10 mouse cellular contexts compared by ENCODE assay signal in the genomic region with DNA sequence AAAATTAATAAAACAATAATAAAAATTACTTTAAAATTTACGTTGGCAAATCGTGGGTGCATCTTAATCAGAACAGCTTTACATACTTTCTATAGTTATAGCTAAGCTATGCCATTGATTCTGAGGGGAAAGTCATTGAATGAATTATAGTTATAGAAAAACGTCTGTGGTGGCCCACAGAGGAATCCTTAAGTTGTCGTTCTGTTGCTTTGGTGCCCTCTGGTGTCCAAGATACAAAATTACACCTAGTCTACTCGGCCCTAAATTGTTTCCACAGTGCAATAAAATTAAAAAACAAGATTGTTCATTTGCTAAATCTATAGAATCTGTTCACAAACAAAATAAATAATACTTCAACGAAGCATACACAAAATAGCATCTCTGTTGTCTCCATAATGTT. TPM values are rescaled to one million over a fixed set of nuclear protein-coding genes. Genes with fewer than 3 reads are reported as not detected.
DNase-seq lines count a peak whose midpoint lies in the region; ATAC-seq lines count a peak whose summit lies in the region.
"Had no signal": no experiment of that assay in that cellular context is flagged by ENCODE, and none has a peak within 500 bp of the region (broad histone marks: within the 10 kb centered on the region; RNA-seq: fewer than 3 reads in every experiment).

No protein-coding gene starts in this region.

- intact Hi-C loops in gastrocnemius, postnatal 36 days (cut with DNase I), result loop anchor here (2.0 to 10.0 kb wide), 3 partner anchors 36 to 208 kb away; a partner anchor contains a TSS

- ATAC-seq in forebrain, embryonic 15.5 days (replicated peaks), result peak; percentile 61; the same call in 1 of the 2 replicates

- no peak overlapping the region for H3K27ac ChIP-seq in forebrain, embryonic 15.5 days (replicated peaks)

- H3K4me2 ChIP-seq in forebrain, embryonic 15.5 days (replicated peaks), result no peak overlapping the region

- H3K36me3 ChIP-seq in forebrain, embryonic 15.5 days, result no peaks in the 10 kb centered on the region

- DNase-seq in gastrocnemius, adult 18-20 months (ENCODE audit: low spot score), result peak; percentile 58
- no peak for DNase-seq in gastrocnemius, postnatal 36 days
- DNase-seq in right cerebral cortex, adult 18-20 months, result peak; percentile 50
- no peak for DNase-seq in right cerebral cortex, postnatal 25 days
- peak; percentile 29 for DNase-seq in c-Kit-negative CD71-positive TER-119-positive erythroid progenitor cells, embryonic 14.5 days (ENCODE audit: low read depth, low spot score)
- DNase-seq in lung, postnatal 25 days (ENCODE audit: low spot score), result peak; percentile 64
- DNase-seq in thymus, postnatal 4 days, result peak; percentile 27

- H3K9ac ChIP-seq in forebrain, embryonic 15.5 days (replicated peaks), result no peak overlapping the region

- H3K4me1 ChIP-seq in forebrain, embryonic 15.5 days, result no peaks in the 10 kb centered on the region

- WGBS in forebrain, embryonic 15.5 days, result 3% methylated on average over 6 of the region's 6 CpGs

- no peaks in the 10 kb centered on the region for H3K27me3 ChIP-seq in forebrain, embryonic 15.5 days

- H3K4me3 ChIP-seq in forebrain, embryonic 15.5 days, result no peak overlapping the region

- H3K9me3 ChIP-seq in forebrain, embryonic 15.5 days, result no peaks in the 10 kb centered on the region

RNA-seq across cellular contexts. Expression of a gene that starts 17.3 kb away (rescaled TPM):
- total RNA-seq in gastrocnemius, adult 18-20 months (2021), result not detected
- not detected for total RNA-seq in gastrocnemius, postnatal 36 days (2021)
- not detected in 2 replicates for polyA plus RNA-seq in forebrain, embryonic 15.5 days (2015; fragmentation: Nextera tagmentation; extraction: Ambion mirVana)
- total RNA-seq: adrenal gland, adult 18-20 months; layer of hippocampus, postnatal 14 days had no signal

RNA-seq across cellular contexts. Expression of a gene that starts 35.6 kb away (rescaled TPM):
- 1 to 10 TPM; 5.2 to 6.1 TPM for total RNA-seq in gastrocnemius, adult 18-20 months (2021)
- total RNA-seq in gastrocnemius, postnatal 36 days (2021), result 1 to 10 TPM; 6.1 to 7.0 TPM
- polyA plus RNA-seq in forebrain, embryonic 15.5 days (2015; fragmentation: Nextera tagmentation; extraction: Ambion mirVana), result 13.8 and 16.0 TPM in 2 replicates

RNA-seq across cellular contexts. Expression of a gene that starts 60.0 kb away (rescaled TPM):
- total RNA-seq in gastrocnemius, adult 18-20 months (2021), result 1 to 10 TPM; 3.2 to 3.8 TPM
- 1 to 10 TPM; 2.5 to 3.0 TPM for total RNA-seq in gastrocnemius, postnatal 36 days (2021)
- polyA plus RNA-seq in forebrain, embryonic 15.5 days (2015; fragmentation: Nextera tagmentation; extraction: Ambion mirVana), result 4.1 TPM in 2 replicates

Comparison
In these comparisons a context has a peak if more than half of its experiments do, and no peak if none do; other contexts are left out.
1. DNase-seq: peak in gastrocnemius, adult 18-20 months (single experiment), right cerebral cortex, adult 18-20 months (single experiment), c-Kit-negative CD71-positive TER-119-positive erythroid progenitor cells, embryonic 14.5 days (single experiment), lung, postnatal 25 days (single experiment) and thymus, postnatal 4 days (single experiment); none in gastrocnemius, postnatal 36 days (0 of 2) and right cerebral cortex, postnatal 25 days (single experiment).